Mouse (Mus musculus) liver, embryonic 16.5 days (tissue): Measurements from ENCODE around the gene March4. TPM values are rescaled to one million over a fixed set of nuclear protein-coding genes. Genes with fewer than 3 reads are reported as not detected.

Experiments
- ATAC-seq: fragments of 200-750 bp; cut with Nextera tagmentation; 2 replicates; pipeline ENCODE4 v1.8.0; 2017; ENCODE audit warnings: low read depth, mild to moderate bottlenecking, moderate number of reproducible peaks, moderate library complexity
- H3K27ac ChIP-seq: fragments of 300-500 bp; sonication (generic); 2 replicates; pipeline ENCODE4 v1.5.1; 2014; ENCODE audit warnings: mild to moderate bottlenecking, low read length
- H3K27me3 ChIP-seq: fragments of 300-500 bp; sonication (generic); 2 replicates; pipeline ENCODE4 v1.6.1; 2014; ENCODE audit warnings: low read depth, low read length, mixed read lengths; ENCODE audit not compliant: control insufficient read depth, insufficient read depth
- H3K36me3 ChIP-seq: fragments of 300-500 bp; sonication (generic); 2 replicates; pipeline ENCODE4 v1.6.1; 2014; ENCODE audit warnings: mild to moderate bottlenecking; ENCODE audit not compliant: control insufficient read depth, insufficient read depth
- H3K4me1 ChIP-seq: fragments of 300-500 bp; sonication (generic); 2 replicates; pipeline ENCODE4 v1.6.1; 2014; ENCODE audit warnings: low read depth, low read length, mixed read lengths; ENCODE audit not compliant: control insufficient read depth
- H3K4me2 ChIP-seq: fragments of 300-500 bp; sonication (generic); 2 replicates; pipeline ENCODE4 v1.6.1; 2014; ENCODE audit warnings: low read depth, low read length, mixed read lengths
- H3K4me3 ChIP-seq: fragments of 300-500 bp; sonication (generic); 2 replicates; pipeline ENCODE4 v1.5.1; 2014; ENCODE audit warnings: low read depth, mild to moderate bottlenecking, low read length
- H3K9ac ChIP-seq: fragments of 300-500 bp; sonication (generic); 2 replicates; pipeline ENCODE4 v1.6.1; 2014; ENCODE audit warnings: low read depth, low read length
- H3K9me3 ChIP-seq: fragments of 300-500 bp; sonication (generic); replicated peaks from 2 replicates; pipeline ENCODE4 v1.6.1; 2016; ENCODE audit warnings: low read length; ENCODE audit not compliant: control insufficient read depth
- WGBS: fragments of 180-500 bp; shearing (Covaris S2); extraction: QIAGEN DNeasy Blood & Tissue Kit; methylation state at CpG from one replicate; pipeline ENCODE4 v1.1.7; 2014; ENCODE audit not compliant: insufficient replicate concordance; 5-methylcytosine and 5-hydroxymethylcytosine counted together
- polyA plus RNA-seq: library from polyadenylated mRNA; unstranded; fragments of >200 nt; fragmentation: Nextera tagmentation; extraction: Ambion mirVana; gene quantifications from 2 replicates; pipeline ENCODE4 v1.2.1, GENCODE M21; 2015

Gene March4
- polyA plus RNA-seq, 1 experiment from 2014 or later = not detected

DNA sequence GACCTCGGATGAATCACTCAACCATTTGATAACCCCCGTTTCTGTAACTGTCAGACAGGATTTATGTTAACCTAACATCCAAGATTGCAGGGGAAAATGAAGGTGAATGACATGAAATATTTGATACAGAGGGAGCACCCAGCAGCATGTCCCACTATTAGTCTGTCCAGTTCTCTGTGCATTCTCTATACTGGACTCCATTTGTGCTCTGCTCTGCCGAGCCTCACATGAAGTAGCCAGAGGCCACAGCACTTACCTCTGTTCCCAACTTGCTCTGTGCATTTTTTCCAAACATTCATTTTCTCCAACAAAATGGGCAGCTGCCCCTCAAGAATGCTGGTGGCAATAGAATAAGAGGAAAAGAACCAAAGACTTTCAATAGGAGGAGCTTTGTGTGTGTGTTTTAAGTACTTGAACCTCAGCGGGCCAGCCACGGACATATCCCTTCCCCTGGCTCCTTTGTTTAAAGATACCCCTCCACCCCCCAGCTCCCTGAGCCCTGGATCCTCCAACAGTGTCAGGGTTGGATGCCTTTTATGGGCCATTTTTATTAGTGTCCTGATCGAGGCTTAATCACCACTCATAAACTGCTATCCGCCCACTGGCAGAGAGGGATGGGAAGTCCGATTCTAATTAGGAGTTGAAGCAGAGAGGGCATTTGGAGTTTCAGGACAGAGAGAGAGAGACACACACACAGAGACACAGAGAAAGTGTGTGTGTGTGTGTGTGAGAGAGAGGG, 135.2 kb downstream of the March4 start:
- ATAC-seq = no peak
- H3K4me2 ChIP-seq = no peak overlapping the region
- no peak overlapping the region for H3K9ac ChIP-seq
- no peak overlapping the region for H3K27ac ChIP-seq
- H3K9me3 ChIP-seq = no peaks in the 10 kb centered on the region
- H3K4me1 ChIP-seq = no peaks in the 10 kb centered on the region
- H3K4me3 ChIP-seq = no peak overlapping the region
- WGBS = 52% methylated on average over 8 of the region's 8 CpGs
- H3K27me3 ChIP-seq = no peaks in the 10 kb centered on the region
- H3K36me3 ChIP-seq = no peaks in the 10 kb centered on the region

DNA sequence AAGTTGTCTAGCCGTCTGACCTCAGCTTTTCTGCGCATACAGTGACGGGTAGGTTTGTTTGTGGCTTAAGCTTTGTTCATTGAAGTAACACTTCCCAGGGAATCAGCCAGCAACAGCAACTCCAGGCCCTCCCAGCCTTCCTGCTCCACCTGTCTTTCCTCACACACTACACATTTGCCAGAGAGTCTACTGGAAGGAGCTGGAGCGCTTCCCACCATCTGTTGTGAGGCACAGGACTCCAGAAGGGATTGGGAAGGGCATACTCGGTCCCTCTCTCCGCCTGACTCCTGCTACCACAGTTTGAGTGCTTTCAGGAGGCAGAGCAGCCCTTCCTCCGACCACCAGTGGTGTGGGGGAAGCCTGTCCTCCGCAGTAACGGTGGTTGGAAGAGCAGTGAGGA, 136.1 kb downstream of the March4 start:
- 71% methylated on average over 9 of the region's 9 CpGs for WGBS

DNA sequence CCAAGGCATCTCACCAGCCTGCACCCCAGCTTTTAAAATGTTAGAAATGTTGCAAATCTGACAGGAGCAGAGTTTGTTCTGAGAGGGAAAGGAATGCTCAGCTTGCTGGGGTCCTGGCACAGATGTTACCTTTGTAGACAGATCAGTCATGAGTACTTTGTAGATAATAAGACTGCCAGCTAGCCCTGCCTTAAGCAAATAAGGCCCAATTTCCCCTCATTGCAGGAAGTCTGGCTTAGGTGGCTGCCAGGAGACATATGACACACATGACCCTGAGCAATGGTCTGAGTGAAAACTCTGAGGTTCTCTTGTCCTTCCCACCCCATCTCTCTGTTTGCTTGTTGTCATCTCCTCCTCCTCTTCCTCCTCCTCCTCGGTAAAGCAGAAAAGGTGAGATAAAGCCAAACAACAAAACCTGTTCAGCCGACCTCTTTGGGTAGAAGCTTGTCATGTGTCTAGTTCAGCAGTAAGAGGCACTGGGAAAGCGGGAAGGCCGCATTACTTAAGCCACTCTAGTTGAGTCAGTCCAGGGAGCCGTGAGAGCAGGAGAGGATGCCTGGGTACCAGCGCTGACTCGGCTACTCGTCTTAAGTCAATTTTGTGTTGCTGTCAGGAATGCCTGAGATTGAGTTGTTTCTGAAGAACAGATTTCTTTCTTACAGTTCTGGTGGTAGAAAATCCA, 136.9 kb downstream of the March4 start:
- ATAC-seq = no peak
- no peaks in the 10 kb centered on the region for H3K27me3 ChIP-seq
- H3K36me3 ChIP-seq = no peaks in the 10 kb centered on the region
- no peak overlapping the region for H3K4me2 ChIP-seq
- no peaks in the 10 kb centered on the region for H3K4me1 ChIP-seq
- H3K4me3 ChIP-seq = no peak overlapping the region
- no peaks in the 10 kb centered on the region for H3K9me3 ChIP-seq
- H3K27ac ChIP-seq = no peak overlapping the region
- 66% methylated on average over 8 of the region's 8 CpGs for WGBS
- H3K9ac ChIP-seq = no peak overlapping the region

More for the DNA sequence above, 136.1 kb downstream of the March4 start:
- H3K4me3 ChIP-seq = no peak overlapping the region
- H3K27ac ChIP-seq = no peak overlapping the region
- no peak overlapping the region for H3K9ac ChIP-seq
- H3K4me1 ChIP-seq = no peaks in the 10 kb centered on the region
- no peaks in the 10 kb centered on the region for H3K9me3 ChIP-seq
- H3K4me2 ChIP-seq = no peak overlapping the region
- ATAC-seq = no peak
- no peaks in the 10 kb centered on the region for H3K36me3 ChIP-seq
- no peaks in the 10 kb centered on the region for H3K27me3 ChIP-seq

DNA sequence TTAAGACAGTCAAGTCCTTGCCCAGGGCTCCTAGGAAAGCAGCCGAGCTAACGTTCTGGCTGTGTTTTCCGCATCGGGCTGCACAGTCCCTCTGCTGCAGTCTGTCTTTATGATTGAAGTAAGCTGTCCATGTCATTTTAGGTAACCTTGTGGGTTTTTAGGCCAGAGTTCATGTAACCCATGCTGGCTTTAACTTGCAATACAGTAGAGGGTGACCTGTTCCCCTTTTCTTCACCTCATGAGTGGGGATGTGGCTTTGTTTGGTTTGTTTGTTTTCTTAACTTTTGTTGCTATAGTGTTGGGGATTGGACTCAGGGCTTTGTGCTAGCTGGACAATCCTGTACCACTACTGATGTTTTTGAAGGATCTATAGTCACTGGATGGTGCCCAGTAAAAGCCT, 146.3 kb downstream of the March4 start:
- Histone ChIP-seq H3K4me1 (no peaks in the 10 kb centered on the region), H3K27me3 (no peaks in the 10 kb centered on the region), H3K36me3 (no peaks in the 10 kb centered on the region), H3K4me3 (no peak overlapping the region), H3K27ac (no peak overlapping the region), H3K9me3 (no peaks in the 10 kb centered on the region), H3K4me2 (no peak overlapping the region), H3K9ac (no peak overlapping the region)
- no peak for ATAC-seq
- WGBS = 83% methylated on average over 4 of the region's 4 CpGs

DNA sequence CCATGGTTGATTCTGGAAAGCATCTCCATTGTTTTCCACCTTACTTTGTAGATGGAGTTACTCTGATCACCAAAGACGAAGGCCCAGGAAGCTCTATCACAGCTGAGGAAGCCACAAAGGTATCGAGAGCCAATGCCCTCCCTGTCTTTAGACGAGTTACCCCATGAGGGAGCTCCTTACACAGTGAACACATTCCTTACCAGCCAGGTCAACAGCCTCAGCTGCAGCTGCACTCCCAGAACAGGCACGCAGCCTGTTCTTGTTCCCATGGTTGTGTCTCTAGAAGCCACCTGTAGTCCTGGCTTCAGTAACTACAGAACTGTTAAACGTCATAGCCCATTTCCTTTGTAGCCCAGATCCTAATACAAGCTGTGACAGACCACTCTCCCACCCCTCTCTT, 153.1 kb downstream of the March4 start:
- Histone ChIP-seq H3K9me3 (no peaks in the 10 kb centered on the region), H3K4me3 (no peak overlapping the region), H3K4me2 (no peak overlapping the region), H3K36me3 (no peaks in the 10 kb centered on the region; the same call in 1 of the 2 replicates), H3K27ac (no peak overlapping the region), H3K27me3 (no peaks in the 10 kb centered on the region), H3K9ac (no peak overlapping the region), H3K4me1 (no peaks in the 10 kb centered on the region)
- ATAC-seq = no peak
- WGBS = 74% methylated on average over 5 of the region's 5 CpGs

DNA sequence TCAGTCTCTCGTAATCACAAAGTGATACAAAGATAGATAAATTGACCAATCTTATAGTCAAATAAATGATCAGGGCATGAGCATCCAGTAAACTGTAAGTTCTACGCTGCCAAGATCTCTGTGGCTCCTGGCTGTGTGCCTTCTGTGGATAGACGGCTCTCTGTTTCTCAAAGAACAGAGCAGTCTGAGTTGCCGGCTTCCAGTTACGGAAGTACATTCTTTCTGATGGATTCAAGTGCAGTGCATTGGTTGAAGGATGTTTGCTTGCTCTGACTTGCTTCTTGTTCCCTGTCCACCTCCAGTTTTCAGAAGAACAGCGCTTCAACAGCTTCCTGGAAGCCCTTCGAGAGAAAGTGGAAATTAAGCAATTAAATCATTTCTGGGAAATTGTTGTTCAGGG, 153.7 kb downstream of the March4 start:
- ATAC-seq = no peak
- Histone ChIP-seq H3K27ac (no peak overlapping the region), H3K9ac (no peak overlapping the region), H3K36me3 (no peaks in the 10 kb centered on the region; the same call in 1 of the 2 replicates), H3K4me2 (no peak overlapping the region), H3K9me3 (no peaks in the 10 kb centered on the region), H3K4me1 (no peaks in the 10 kb centered on the region), H3K27me3 (no peaks in the 10 kb centered on the region), H3K4me3 (no peak overlapping the region)
- 81% methylated on average over 7 of the region's 7 CpGs for WGBS

DNA sequence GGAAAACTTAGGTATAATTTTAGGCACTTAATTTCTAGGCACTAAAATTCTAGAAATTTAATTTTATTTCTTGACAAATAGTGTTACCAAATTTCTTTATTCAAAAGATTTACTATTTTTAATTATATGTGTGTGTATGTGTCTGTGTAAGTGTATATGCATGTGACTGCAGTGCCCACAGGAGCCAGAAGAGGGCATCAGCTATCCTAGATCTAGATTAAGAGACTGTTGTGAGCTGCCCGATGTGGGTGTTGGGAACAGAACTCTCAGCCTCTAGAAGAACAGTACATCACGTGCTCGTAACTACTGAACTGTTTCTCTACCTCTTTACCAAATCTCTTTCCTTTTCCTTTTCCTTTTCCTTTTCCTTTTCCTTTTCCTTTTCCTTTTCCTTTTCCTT, 156.2 kb downstream of the March4 start:
- Histone ChIP-seq H3K27me3 (no peaks in the 10 kb centered on the region), H3K9me3 (no peaks in the 10 kb centered on the region), H3K9ac (no peak overlapping the region), H3K4me2 (no peak overlapping the region), H3K36me3 (no peaks in the 10 kb centered on the region; the same call in 1 of the 2 replicates), H3K27ac (no peak overlapping the region), H3K4me1 (no peaks in the 10 kb centered on the region), H3K4me3 (no peak overlapping the region)
- 95% methylated on average over 3 of the region's 3 CpGs for WGBS
- no peak for ATAC-seq

DNA sequence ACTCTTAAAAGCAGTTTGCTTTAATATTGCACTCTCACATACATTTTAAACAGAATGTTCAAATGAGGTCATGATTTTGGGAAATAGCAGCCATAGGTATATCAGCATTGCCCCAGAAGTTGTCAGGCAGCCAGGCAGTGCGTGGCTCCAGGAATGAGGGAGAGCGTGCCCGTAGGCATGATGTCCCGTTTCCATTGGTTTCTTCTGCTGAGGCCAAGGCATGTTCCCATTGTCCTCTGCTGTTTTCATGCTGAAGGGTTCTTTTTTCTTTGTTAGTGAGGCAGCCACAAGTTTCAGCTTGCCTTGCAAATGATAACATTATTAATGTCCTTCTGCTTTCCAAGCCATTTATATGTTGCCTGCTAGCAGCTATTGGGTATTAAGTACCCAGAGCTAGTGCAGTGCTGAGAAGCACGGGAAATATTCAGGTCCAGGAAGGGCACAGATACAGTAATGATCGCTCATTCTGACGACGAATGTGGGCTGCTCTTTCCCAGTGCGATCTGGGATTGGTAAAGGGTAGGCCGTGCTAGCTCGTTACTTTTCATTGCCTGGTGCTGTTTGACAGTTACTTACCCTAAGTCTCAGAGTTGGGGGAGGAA, 156.9 kb downstream of the March4 start:
- ATAC-seq = no peak
- Histone ChIP-seq H3K4me3 (no peak overlapping the region), H3K9me3 (no peaks in the 10 kb centered on the region), H3K9ac (no peak overlapping the region), H3K27me3 (no peaks in the 10 kb centered on the region), H3K27ac (no peak overlapping the region), H3K36me3 (no peaks in the 10 kb centered on the region; the same call in 1 of the 2 replicates), H3K4me1 (no peaks in the 10 kb centered on the region), H3K4me2 (no peak overlapping the region)
- 80% methylated on average over 11 of the region's 11 CpGs for WGBS

DNA sequence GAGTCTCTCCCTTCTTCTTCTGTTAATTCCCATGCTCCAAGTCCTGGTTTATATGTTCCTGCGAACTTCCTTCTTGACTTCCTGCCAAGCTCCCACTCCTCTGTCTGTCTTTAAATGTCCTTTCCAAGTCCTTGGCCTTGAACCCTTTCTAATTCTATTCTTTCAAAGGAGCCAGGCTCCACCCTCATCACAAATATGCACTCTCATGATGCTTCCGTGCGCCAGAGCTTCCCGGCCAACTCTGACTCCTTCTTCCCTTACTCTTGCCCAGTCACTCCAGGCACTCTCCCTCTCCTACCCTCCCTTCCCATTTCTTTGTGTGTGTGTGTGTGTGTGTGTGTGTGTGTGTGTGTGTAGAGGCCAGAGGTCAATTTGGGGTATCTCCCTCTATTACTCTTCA, 158.6 kb downstream of the March4 start:
- no peak overlapping the region for H3K4me2 ChIP-seq
- H3K36me3 ChIP-seq = no peaks in the 10 kb centered on the region
- H3K9me3 ChIP-seq = no peaks in the 10 kb centered on the region
- no peak overlapping the region for H3K27ac ChIP-seq
- H3K4me1 ChIP-seq = no peaks in the 10 kb centered on the region
- 85% methylated on average over 4 of the region's 4 CpGs for WGBS
- ATAC-seq = no peak
- no peaks in the 10 kb centered on the region for H3K27me3 ChIP-seq
- no peak overlapping the region for H3K4me3 ChIP-seq
- H3K9ac ChIP-seq = no peak overlapping the region
